Mouse (Mus musculus) embryonic facial prominence, embryonic 11.5 days (tissue): ENCODE data around the gene Nisch. TPM values are rescaled to one million over a fixed set of nuclear protein-coding genes. Genes with fewer than 3 reads are reported as not detected.
A peak's percentile ranks its signal among the peaks of the same experiment; 100 is the strongest.

Experiments
- ATAC-seq: fragments of 200-750 bp; cut with Nextera tagmentation; replicated peaks from 2 replicates; pipeline ENCODE4 v1.8.0; 2017; ENCODE audit warnings: low read depth; ENCODE audit not compliant: insufficient number of reproducible peaks, low FRiP score, low TSS enrichment
- DNase-seq: peaks from one replicate; pipeline ENCODE4 v3.0.0-alpha.2; 2015; ENCODE audit warnings: low spot score
- H3K27ac ChIP-seq: fragments of 300-500 bp; sonication (generic); replicated peaks from 2 replicates; pipeline ENCODE4 v1.5.1; 2014; ENCODE audit warnings: mild to moderate bottlenecking, low read depth, low read length, control low read depth
- H3K27me3 ChIP-seq: fragments of 300-500 bp; sonication (generic); 2 replicates; pipeline ENCODE4 v1.6.1; 2014; ENCODE audit warnings: mild to moderate bottlenecking, low read length, moderate library complexity, mixed read lengths; ENCODE audit not compliant: control insufficient read depth, insufficient read depth
- H3K36me3 ChIP-seq: fragments of 300-500 bp; sonication (generic); replicated peaks from 2 replicates; pipeline ENCODE4 v1.6.1; 2014; ENCODE audit warnings: low read depth, mild to moderate bottlenecking, low read length, moderate library complexity, mixed read lengths; ENCODE audit not compliant: control insufficient read depth, insufficient read depth
- H3K4me1 ChIP-seq: fragments of 300-500 bp; sonication (generic); 2 replicates; pipeline ENCODE4 v1.6.1; 2014; ENCODE audit warnings: low read length, mixed read lengths; ENCODE audit not compliant: control insufficient read depth, insufficient read depth
- H3K4me2 ChIP-seq: fragments of 300-500 bp; sonication (generic); 2 replicates; pipeline ENCODE4 v1.6.1; 2014; ENCODE audit warnings: low read depth, mild to moderate bottlenecking, control low read depth, low read length, moderate library complexity
- H3K4me3 ChIP-seq: fragments of 300-500 bp; sonication (generic); 2 replicates; pipeline ENCODE4 v1.5.1; 2014; ENCODE audit warnings: low read depth, low read length, control low read depth
- H3K9ac ChIP-seq: fragments of 300-500 bp; sonication (generic); replicated peaks from 2 replicates; pipeline ENCODE4 v1.6.1; 2014; ENCODE audit warnings: mild to moderate bottlenecking, control low read depth, low read length
- H3K9me3 ChIP-seq: fragments of 300-500 bp; sonication (generic); replicated peaks from 2 replicates; pipeline ENCODE4 v1.6.1; 2016; ENCODE audit warnings: mild to moderate bottlenecking, low read length, inconsistent platforms, mixed read lengths; ENCODE audit not compliant: control insufficient read depth
- WGBS: fragments of 180-500 bp; shearing (Covaris S2); extraction: QIAGEN DNeasy Blood & Tissue Kit; methylation state at CpG from one replicate; pipeline ENCODE4 v1.1.7; 2014; 5-methylcytosine and 5-hydroxymethylcytosine counted together
- polyA plus RNA-seq: library from polyadenylated mRNA; unstranded; fragments of >200 nt; fragmentation: Nextera tagmentation; extraction: Ambion mirVana; gene quantifications from 2 replicates; pipeline ENCODE4 v1.2.1, GENCODE M21; 2014

Nisch gene
- polyA plus RNA-seq, 1 experiment from 2014 or later: 270 TPM

GRCm38 (mm10) chr14:31195521-31195920 lies 21.2 kb downstream of the Nisch start:
- H3K4me2 ChIP-seq: no peak overlapping the region
- no peaks in the 10 kb centered on the region for H3K9me3 ChIP-seq
- no peaks in the 10 kb centered on the region for H3K4me1 ChIP-seq
- WGBS: 95% methylated on average over 4 of the region's 4 CpGs
- no peak overlapping the region for H3K27ac ChIP-seq
- H3K36me3 ChIP-seq: peaks cover 22% of the 10 kb centered on the region
- no peaks in the 10 kb centered on the region for H3K27me3 ChIP-seq
- ATAC-seq (no peak), DNase-seq (no peak)
- H3K9ac ChIP-seq: no peak overlapping the region
- H3K4me3 ChIP-seq: no peak overlapping the region

DNA sequence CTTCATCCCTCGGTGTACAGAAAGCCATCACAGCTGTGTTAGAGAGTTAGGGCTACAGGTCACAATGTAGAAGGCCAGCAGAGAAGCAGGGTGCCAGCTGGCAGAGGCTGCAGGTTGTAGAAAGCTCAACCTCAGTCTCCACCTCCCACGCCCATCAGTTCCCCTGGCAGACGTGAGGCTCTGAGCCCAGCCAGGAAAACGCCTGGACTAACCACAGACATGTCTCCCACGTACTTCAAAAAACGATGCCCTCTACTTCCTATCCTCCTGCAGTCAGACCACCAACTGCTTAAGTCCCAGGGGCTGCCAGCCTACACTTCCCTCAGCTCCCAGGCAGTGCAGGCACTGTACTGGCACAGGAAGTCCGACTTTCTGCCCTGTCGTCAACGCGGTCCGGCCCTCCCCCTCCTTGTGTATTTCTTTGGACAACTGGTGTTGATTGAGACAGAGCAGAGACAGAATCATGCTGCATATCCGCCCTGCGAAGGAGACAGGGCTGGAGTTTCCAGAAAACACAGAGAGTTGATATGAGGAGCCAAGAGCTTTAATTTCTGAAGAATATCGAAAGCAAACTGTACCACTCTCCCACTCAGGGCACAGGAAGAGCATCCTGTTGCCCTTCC lies 21.7 kb downstream of the Nisch start:
- no peak overlapping the region for H3K4me3 ChIP-seq
- H3K27ac ChIP-seq: no peak overlapping the region
- no peaks in the 10 kb centered on the region for H3K4me1 ChIP-seq
- DNase-seq (no peak), ATAC-seq (no peak)
- H3K4me2 ChIP-seq: no peak overlapping the region
- H3K9me3 ChIP-seq: no peaks in the 10 kb centered on the region
- 83% methylated on average over 14 of the region's 14 CpGs for WGBS
- peaks cover 24% of the 10 kb centered on the region for H3K36me3 ChIP-seq
- no peaks in the 10 kb centered on the region for H3K27me3 ChIP-seq
- no peak overlapping the region for H3K9ac ChIP-seq

DNA sequence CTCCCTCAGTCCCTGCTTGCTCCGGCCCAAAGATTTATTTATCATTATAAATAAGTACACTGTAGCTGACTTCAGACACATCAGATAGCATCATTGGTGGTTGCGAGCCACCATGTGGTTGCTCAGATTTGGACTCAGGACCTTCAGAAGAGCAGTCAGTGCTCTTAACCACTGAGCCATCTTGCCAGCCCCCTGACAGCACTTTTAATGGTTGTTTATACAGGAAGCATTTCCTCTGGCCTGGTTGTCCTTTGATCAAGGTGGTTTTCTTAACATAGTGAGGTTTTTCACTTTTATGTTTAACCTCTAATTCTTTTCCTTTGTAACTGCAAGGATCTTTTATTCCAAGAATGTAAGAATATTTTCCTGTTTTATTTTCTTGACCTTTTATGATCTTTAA lies 22.3 kb downstream of the Nisch start:
- DNase-seq: no peak
- Histone ChIP-seq H3K4me1 (no peaks in the 10 kb centered on the region), H3K36me3 (peaks cover 19% of the 10 kb centered on the region), H3K4me2 (no peak overlapping the region), H3K27me3 (no peaks in the 10 kb centered on the region), H3K4me3 (no peak overlapping the region), H3K9me3 (no peaks in the 10 kb centered on the region), H3K9ac (no peak overlapping the region), H3K27ac (no peak overlapping the region)
- WGBS: 93% methylated on average over 2 of the region's 2 CpGs
- no peak for ATAC-seq

GRCm38 (mm10) chr14:31193791-31194190 lies 23.0 kb downstream of the Nisch start:
- H3K27me3 ChIP-seq: no peaks in the 10 kb centered on the region
- H3K9me3 ChIP-seq: no peaks in the 10 kb centered on the region
- DNase-seq (no peak), ATAC-seq (no peak)
- H3K36me3 ChIP-seq: peaks cover 19% of the 10 kb centered on the region
- H3K4me1 ChIP-seq: no peaks in the 10 kb centered on the region
- no peak overlapping the region for H3K9ac ChIP-seq
- no peak overlapping the region for H3K4me2 ChIP-seq
- WGBS: 88% methylated on average over 7 of the region's 7 CpGs
- H3K4me3 ChIP-seq: no peak overlapping the region
- no peak overlapping the region for H3K27ac ChIP-seq

DNA sequence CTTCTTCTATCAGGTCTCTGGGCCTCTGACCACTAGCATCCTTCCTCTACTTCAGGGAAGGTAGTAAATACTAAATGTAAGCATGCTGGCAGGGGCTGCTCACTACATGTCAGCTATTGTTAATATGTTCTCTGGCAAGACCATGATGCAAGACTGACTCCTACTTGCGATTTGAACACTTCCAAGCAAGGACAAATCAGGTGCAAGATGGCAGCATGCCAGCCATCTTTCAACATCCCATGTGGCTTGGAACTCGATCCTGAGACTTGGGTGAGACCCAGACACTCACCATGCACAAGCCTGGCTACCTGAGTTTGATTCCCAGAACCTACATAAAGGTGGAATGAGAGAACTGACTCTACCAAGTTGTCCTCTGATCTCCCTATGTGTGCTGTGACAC lies 24.8 kb downstream of the Nisch start:
- no peaks in the 10 kb centered on the region for H3K27me3 ChIP-seq
- no peak overlapping the region for H3K4me2 ChIP-seq
- H3K4me3 ChIP-seq: no peak overlapping the region
- H3K4me1 ChIP-seq: no peaks in the 10 kb centered on the region
- WGBS: 90% methylated on average over 2 of the region's 2 CpGs
- no peak overlapping the region for H3K27ac ChIP-seq
- H3K9ac ChIP-seq: no peak overlapping the region
- H3K36me3 ChIP-seq: peaks cover 27% of the 10 kb centered on the region
- ATAC-seq (no peak), DNase-seq (no peak)
- no peaks in the 10 kb centered on the region for H3K9me3 ChIP-seq

- 91% methylated on average over 3 of the region's 3 CpGs for WGBS
- no peak overlapping the region for H3K4me2 ChIP-seq
- no peak overlapping the region for H3K9ac ChIP-seq
- no peaks in the 10 kb centered on the region for H3K27me3 ChIP-seq
- no peaks in the 10 kb centered on the region for H3K4me1 ChIP-seq
- ATAC-seq: no peak
- DNase-seq: no peak
- no peak overlapping the region for H3K27ac ChIP-seq
- no peak overlapping the region for H3K4me3 ChIP-seq
- peaks cover 33% of the 10 kb centered on the region for H3K36me3 ChIP-seq
- no peaks in the 10 kb centered on the region for H3K9me3 ChIP-seq
Observed at GRCm38 (mm10) chr14:31189348-31189747, 27.4 kb downstream of the Nisch start.

- no peaks in the 10 kb centered on the region for H3K27me3 ChIP-seq
- WGBS: 90% methylated on average over 6 of the region's 6 CpGs
- H3K27ac ChIP-seq: no peak overlapping the region
Observed at GRCm38 (mm10) chr14:31188771-31189181, 28.0 kb downstream of the Nisch start.

DNA sequence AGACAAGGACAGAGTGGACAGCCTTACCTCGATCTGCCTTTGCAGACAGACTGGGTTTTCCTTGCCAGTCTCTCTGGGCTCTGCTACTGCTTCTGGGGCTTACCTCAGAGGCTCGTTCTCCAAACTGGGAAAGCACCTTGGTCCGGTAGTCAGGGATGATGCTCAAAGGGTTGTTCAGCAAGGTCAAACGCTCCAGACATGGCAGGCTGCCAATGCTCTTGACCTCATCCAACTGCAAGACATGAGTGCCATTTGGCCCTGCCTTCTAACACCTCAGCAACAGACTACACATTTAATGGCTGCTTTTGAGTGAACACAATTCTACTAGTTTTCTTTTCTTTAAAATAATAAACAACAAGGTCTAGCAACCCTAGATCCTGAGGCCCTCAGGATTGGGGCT lies 30.1 kb downstream of the Nisch start:
- H3K4me1 ChIP-seq: no peaks in the 10 kb centered on the region
- H3K36me3 ChIP-seq: peaks cover 46% of the 10 kb centered on the region
- H3K9ac ChIP-seq: no peak overlapping the region
- H3K4me3 ChIP-seq: no peak overlapping the region
- DNase-seq (no peak), ATAC-seq (no peak)
- no peak overlapping the region for H3K4me2 ChIP-seq
- H3K27ac ChIP-seq: no peak overlapping the region
- H3K27me3 ChIP-seq: no peaks in the 10 kb centered on the region
- H3K9me3 ChIP-seq: no peaks in the 10 kb centered on the region
- WGBS: 91% methylated on average over 4 of the region's 4 CpGs

More at GRCm38 (mm10) chr14:31188771-31189181, 28.0 kb downstream of the Nisch start:
- H3K4me1 ChIP-seq: no peaks in the 10 kb centered on the region
- H3K36me3 ChIP-seq: peaks cover 39% of the 10 kb centered on the region
- no peak for DNase-seq
- no peak overlapping the region for H3K9ac ChIP-seq
- H3K9me3 ChIP-seq: no peaks in the 10 kb centered on the region
- 0 out of 2 replicates have a peak, but pooled peaks have one; percentile 45 for ATAC-seq
- no peak overlapping the region for H3K4me3 ChIP-seq
- no peak overlapping the region for H3K4me2 ChIP-seq
